Comparison of ENCODE assay signal across 8 mouse cellular contexts in the genomic region with DNA sequence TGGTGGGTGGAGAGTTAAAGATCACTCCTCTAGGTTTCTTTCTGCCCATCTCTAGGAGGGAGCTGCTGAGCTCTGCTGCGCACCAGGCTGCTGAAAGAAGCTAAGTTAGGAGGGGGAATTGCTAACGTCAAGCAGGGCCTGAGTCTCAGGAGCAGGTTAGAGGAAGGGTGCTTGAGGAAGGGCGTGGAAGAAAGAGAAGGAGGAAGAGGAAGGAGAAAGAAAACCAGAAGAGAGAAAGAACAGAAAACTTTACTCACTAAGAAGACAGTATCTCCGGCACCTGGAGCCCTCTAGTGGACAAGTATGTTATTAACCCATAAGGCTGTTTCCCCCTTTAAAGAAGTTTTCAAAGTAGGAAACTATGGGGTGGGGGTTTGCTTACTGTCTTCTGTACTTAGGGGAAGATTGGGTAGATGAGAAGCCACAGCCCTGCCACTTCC. TPM values are rescaled to one million over a fixed set of nuclear protein-coding genes. Genes with fewer than 3 reads are reported as not detected.
DNase-seq lines count a peak whose midpoint lies in the region; ATAC-seq and TF ChIP-seq lines count a peak whose summit lies in the region.

No protein-coding gene starts in this region.

- no peaks in the 10 kb centered on the region for H3K9me3 ChIP-seq in hindbrain, postnatal 0 days (ENCODE audit: low read length)
- no peaks in the 10 kb centered on the region for H3K9me3 ChIP-seq in stomach, postnatal 0 days (ENCODE audit: control insufficient read depth, low read length)

- H3K4me3 ChIP-seq in hindbrain, postnatal 0 days (ENCODE audit: low read length): no peak overlapping the region
- no peak overlapping the region for H3K4me3 ChIP-seq in stomach, postnatal 0 days (ENCODE audit: low read depth, low read length)

- TF ChIP-seq CTCF in hindbrain, postnatal 0 days (IDR thresholded peaks at IDR 0.05; ENCODE audit: low read depth): peak; percentile 73
- peak; percentile 79 for TF ChIP-seq CTCF in stomach, postnatal 0 days (IDR thresholded peaks at IDR 0.05; ENCODE audit: low read depth)

- 0 out of 2 replicates have a peak, but pooled peaks have one; percentile 47 for ATAC-seq in hindbrain, postnatal 0 days
- no peak; the same call in 1 of the 2 replicates for ATAC-seq in stomach, postnatal 0 days (ENCODE audit: low FRiP score, low TSS enrichment)

- H3K4me2 ChIP-seq in hindbrain, postnatal 0 days (ENCODE audit: low read depth, low read length): no peak overlapping the region
- no peak overlapping the region for H3K4me2 ChIP-seq in stomach, postnatal 0 days (replicated peaks; ENCODE audit: low read depth)

- DNase-seq in adrenal gland, postnatal 10 days: peak; percentile 24
- DNase-seq in adrenal gland, adult 8-10 months: no peak
- DNase-seq in 3T3-L1 (ENCODE audit: low read depth, low spot score): peak; percentile 75
- DNase-seq in embryo, embryonic 10 days (ENCODE audit: low spot score): peak; percentile 13
- DNase-seq in hindbrain, postnatal 0 days (ENCODE audit: low spot score): peak; percentile 61
- peak; percentile 43 for DNase-seq in lung, postnatal 25 days (ENCODE audit: low spot score)
- DNase-seq in stomach, postnatal 0 days (ENCODE audit: low spot score): no peak
- no peak for DNase-seq in cerebellum, postnatal 4 days (ENCODE audit: low spot score in 2 of 2)

- H3K36me3 ChIP-seq in hindbrain, postnatal 0 days (ENCODE audit: insufficient read depth, low read length): peaks cover 30% of the 10 kb centered on the region
- H3K36me3 ChIP-seq in stomach, postnatal 0 days (ENCODE audit: control insufficient read depth, insufficient read depth, low read length): peaks cover 5% of the 10 kb centered on the region; the same call in 1 of the 2 replicates

- H3K27ac ChIP-seq in hindbrain, postnatal 0 days: no peak overlapping the region
- H3K27ac ChIP-seq in stomach, postnatal 0 days (replicated peaks): no peak overlapping the region

- WGBS in hindbrain, postnatal 0 days: 30% methylated on average over 4 of the region's 4 CpGs
- WGBS in stomach, postnatal 0 days: 25% methylated on average over 4 of the region's 4 CpGs

- no peak overlapping the region for H3K9ac ChIP-seq in hindbrain, postnatal 0 days (replicated peaks; ENCODE audit: low read length)
- H3K9ac ChIP-seq in stomach, postnatal 0 days (ENCODE audit: low read length): no peak overlapping the region

- no peak for TF ChIP-seq EP300 in stomach, postnatal 0 days (optimal IDR thresholded peaks at IDR 0.05)

- H3K4me1 ChIP-seq in hindbrain, postnatal 0 days (ENCODE audit: insufficient read depth, low read length): no peaks in the 10 kb centered on the region
- H3K4me1 ChIP-seq in stomach, postnatal 0 days (replicated peaks; ENCODE audit: control insufficient read depth, insufficient read depth): no peaks in the 10 kb centered on the region

- no peaks in the 10 kb centered on the region for H3K27me3 ChIP-seq in hindbrain, postnatal 0 days (ENCODE audit: insufficient read depth, low read length)
- no peaks in the 10 kb centered on the region for H3K27me3 ChIP-seq in stomach, postnatal 0 days (ENCODE audit: control insufficient read depth, insufficient read depth, low read length)

RNA-seq across cellular contexts. Expression of a gene that starts 16.9 kb away (rescaled TPM):
- 100 to 1,000 TPM; 130 to 134 TPM for total RNA-seq in adrenal gland, postnatal 10 days (2021)
- 100 to 1,000 TPM; 108 to 155 (median 147) TPM for total RNA-seq in adrenal gland, adult 8-10 months (2022)
- 226 and 314 TPM in 2 replicates for total RNA-seq in hindbrain, postnatal 0 days (2014; rRNA removed)
- polyA plus RNA-seq in hindbrain, postnatal 0 days (2015; fragmentation: Nextera tagmentation; extraction: Ambion mirVana): 457 and 505 TPM in 2 replicates
- 128 and 131 TPM in 2 replicates for polyA plus RNA-seq in stomach, postnatal 0 days (2015; fragmentation: Nextera tagmentation; extraction: Ambion mirVana)

RNA-seq across cellular contexts. Expression of a gene that starts 47.5 kb away (rescaled TPM):
- 10 to 100 TPM; 42.2 to 56.5 TPM for total RNA-seq in adrenal gland, postnatal 10 days (2021)
- total RNA-seq in adrenal gland, adult 8-10 months (2022): 10 to 100 TPM; 53.7 to 68.1 (median 56.5) TPM
- total RNA-seq in hindbrain, postnatal 0 days (2014; rRNA removed): 30.0 and 30.2 TPM in 2 replicates
- 23.6 and 26.2 TPM in 2 replicates for polyA plus RNA-seq in hindbrain, postnatal 0 days (2015; fragmentation: Nextera tagmentation; extraction: Ambion mirVana)
- 10.9 and 11.5 TPM in 2 replicates for polyA plus RNA-seq in stomach, postnatal 0 days (2015; fragmentation: Nextera tagmentation; extraction: Ambion mirVana)

Comparison
In these comparisons a context has a peak if more than half of its experiments do, and no peak if none do; other contexts are left out.
1. DNase-seq: peak in adrenal gland, postnatal 10 days (single experiment), 3T3-L1 (single experiment), embryo, embryonic 10 days (single experiment), hindbrain, postnatal 0 days (single experiment) and lung, postnatal 25 days (single experiment); none in adrenal gland, adult 8-10 months (single experiment), stomach, postnatal 0 days (single experiment) and cerebellum, postnatal 4 days (0 of 2).